Mouse (Mus musculus): Measurements from ENCODE around the gene Antxr1. TPM values are rescaled to one million over a fixed set of nuclear protein-coding genes. Genes with fewer than 3 reads are reported as not detected.

The Antxr1 gene
- polyA plus RNA-seq, 1 experiment from 2014 or later, result 3.6 TPM

- H3K9me3 ChIP-seq (replicated peaks), result no peaks in the 10 kb centered on the region
- no peak overlapping the region for H3K4me3 ChIP-seq
- H3K36me3 ChIP-seq, result peaks cover 40% of the 10 kb centered on the region
- DNase-seq (ENCODE audit: low spot score), result no peak
- 78% methylated on average over 8 of the region's 8 CpGs for WGBS
- no peak overlapping the region for H3K27ac ChIP-seq (replicated peaks)
- peaks cover 12% of the 10 kb centered on the region for H3K4me1 ChIP-seq
- H3K27me3 ChIP-seq (ENCODE audit: low read depth, poor library complexity, severe bottlenecking), result no peaks in the 10 kb centered on the region; the same call in 1 of the 2 replicates
Measured at GRCm38 (mm10) chr6:87282346-87282781, 53.3 kb downstream of the Antxr1 start.

DNA sequence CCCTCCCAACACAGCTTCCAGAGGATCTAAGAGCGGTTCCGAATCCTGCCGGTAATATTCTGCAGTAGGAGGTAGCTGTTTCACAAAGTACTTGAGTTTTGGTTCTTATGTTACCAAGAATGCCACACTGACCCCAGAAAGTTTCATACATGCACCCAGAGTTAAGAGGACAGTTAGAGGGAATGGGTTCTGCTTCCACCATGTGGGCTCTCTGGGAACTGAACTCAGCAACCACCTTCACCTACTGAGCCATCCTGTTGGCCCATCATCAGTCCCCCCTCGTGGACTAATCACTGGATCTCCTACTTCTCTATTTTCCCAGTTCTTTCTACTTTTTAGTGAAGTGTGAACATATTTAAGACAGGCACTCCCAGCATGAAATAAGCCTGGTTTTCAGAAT, 53.9 kb downstream of the Antxr1 start:
- Histone ChIP-seq H3K4me1 (peaks cover 18% of the 10 kb centered on the region), H3K9me3 (replicated peaks) (no peaks in the 10 kb centered on the region), H3K27me3 (ENCODE audit: low read depth, poor library complexity, severe bottlenecking) (no peaks in the 10 kb centered on the region; the same call in none of the 2 replicates), H3K4me3 (no peak overlapping the region), H3K27ac (replicated peaks) (no peak overlapping the region), H3K36me3 (peaks cover 37% of the 10 kb centered on the region)
- 92% methylated on average over 4 of the region's 4 CpGs for WGBS
- no peak for DNase-seq (ENCODE audit: low spot score)

- Histone ChIP-seq H3K27ac (replicated peaks) (no peak overlapping the region), H3K4me3 (no peak overlapping the region), H3K27me3 (ENCODE audit: low read depth, poor library complexity, severe bottlenecking) (no peaks in the 10 kb centered on the region; the same call in none of the 2 replicates), H3K4me1 (peaks cover 24% of the 10 kb centered on the region), H3K9me3 (replicated peaks) (peaks cover 8% of the 10 kb centered on the region; the same call in 1 of the 2 replicates), H3K36me3 (peaks cover 27% of the 10 kb centered on the region)
- WGBS, result 66% methylated on average over 5 of the region's 5 CpGs
- DNase-seq (ENCODE audit: low spot score), result no peak
Measured at GRCm38 (mm10) chr6:87278151-87278550, 57.5 kb downstream of the Antxr1 start.

- H3K9me3 ChIP-seq (replicated peaks), result peaks cover 8% of the 10 kb centered on the region; the same call in 1 of the 2 replicates
- DNase-seq (ENCODE audit: low spot score), result no peak
- no peak overlapping the region for H3K4me3 ChIP-seq
- peaks cover 24% of the 10 kb centered on the region for H3K4me1 ChIP-seq
- peak overlapping the region; percentile 66 for H3K27ac ChIP-seq (replicated peaks)
- H3K27me3 ChIP-seq (ENCODE audit: low read depth, poor library complexity, severe bottlenecking), result peaks cover 4% of the 10 kb centered on the region
- WGBS, result 56% methylated on average over 3 of the region's 3 CpGs
- H3K36me3 ChIP-seq, result peaks cover 25% of the 10 kb centered on the region
Measured at GRCm38 (mm10) chr6:87277527-87277926, 58.1 kb downstream of the Antxr1 start.

GRCm38 (mm10) chr6:87276941-87277340, 58.7 kb downstream of the Antxr1 start:
- peaks cover 7% of the 10 kb centered on the region for H3K27me3 ChIP-seq (ENCODE audit: low read depth, poor library complexity, severe bottlenecking)
- peaks cover 24% of the 10 kb centered on the region for H3K4me1 ChIP-seq
- H3K9me3 ChIP-seq (replicated peaks), result peaks cover 8% of the 10 kb centered on the region; the same call in 1 of the 2 replicates
- WGBS, result 87% methylated on average over 7 of the region's 7 CpGs
- peak overlapping the region; percentile 66 for H3K27ac ChIP-seq (replicated peaks)
- peaks cover 19% of the 10 kb centered on the region for H3K36me3 ChIP-seq
- DNase-seq (ENCODE audit: low spot score), result no peak
- no peak overlapping the region for H3K4me3 ChIP-seq

GRCm38 (mm10) chr6:87274779-87275178, 60.8 kb downstream of the Antxr1 start:
- peaks cover 7% of the 10 kb centered on the region for H3K27me3 ChIP-seq (ENCODE audit: low read depth, poor library complexity, severe bottlenecking)
- H3K4me1 ChIP-seq, result peaks cover 32% of the 10 kb centered on the region
- H3K4me3 ChIP-seq, result no peak overlapping the region
- H3K36me3 ChIP-seq, result peaks cover 14% of the 10 kb centered on the region
- WGBS, result 96% methylated on average over 5 of the region's 5 CpGs
- H3K9me3 ChIP-seq (replicated peaks), result peaks cover 8% of the 10 kb centered on the region; the same call in 1 of the 2 replicates
- DNase-seq (ENCODE audit: low spot score), result no peak
- H3K27ac ChIP-seq (replicated peaks), result no peak overlapping the region

DNA sequence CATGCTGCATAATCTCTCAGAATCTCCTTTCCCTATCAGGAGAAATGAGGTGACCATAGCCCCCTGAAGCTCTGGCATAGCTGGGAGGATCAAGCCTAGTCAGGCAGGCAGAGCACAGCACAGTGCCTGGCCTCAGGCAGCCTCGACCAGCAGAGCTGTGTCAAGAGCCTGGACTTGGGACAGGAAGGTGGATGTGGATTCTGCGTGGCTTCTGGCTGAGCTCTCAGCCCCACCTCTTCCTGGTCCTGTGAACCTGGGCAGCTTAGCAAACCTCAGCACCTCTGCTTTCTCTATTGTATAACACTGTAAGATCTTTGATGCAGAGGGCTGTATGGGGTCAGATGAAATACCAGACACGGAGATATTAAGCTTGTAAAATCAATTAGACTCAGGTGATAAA, 61.8 kb downstream of the Antxr1 start:
- peaks cover 17% of the 10 kb centered on the region for H3K36me3 ChIP-seq
- H3K27me3 ChIP-seq (ENCODE audit: low read depth, poor library complexity, severe bottlenecking), result peaks cover 7% of the 10 kb centered on the region; the same call in 1 of the 2 replicates
- peaks cover 32% of the 10 kb centered on the region for H3K4me1 ChIP-seq
- peaks cover 8% of the 10 kb centered on the region; the same call in 1 of the 2 replicates for H3K9me3 ChIP-seq (replicated peaks)
- no peak for DNase-seq (ENCODE audit: low spot score)
- 83% methylated on average over 3 of the region's 3 CpGs for WGBS
- no peak overlapping the region for H3K4me3 ChIP-seq
- H3K27ac ChIP-seq (replicated peaks), result no peak overlapping the region

DNA sequence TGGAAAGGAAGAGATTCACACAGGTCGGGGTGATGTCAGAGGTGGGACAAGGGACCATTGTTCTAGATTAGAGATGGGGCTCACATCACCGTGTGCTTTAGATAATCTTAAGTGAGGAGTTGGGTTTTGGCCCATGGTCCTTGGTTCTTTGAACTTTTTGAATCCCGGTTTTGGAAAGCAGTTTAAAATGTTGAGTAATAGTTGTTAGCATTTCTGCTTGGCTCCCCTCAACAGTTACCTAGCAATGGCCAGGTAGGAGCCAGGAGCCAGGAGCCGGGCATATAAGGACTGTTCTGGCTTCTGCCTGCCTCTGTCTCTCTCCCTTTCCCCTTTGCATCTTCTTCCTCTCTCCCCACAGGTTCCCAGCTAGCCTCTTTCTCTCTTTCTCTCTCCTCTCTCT, 62.5 kb downstream of the Antxr1 start:
- Histone ChIP-seq H3K4me1 (peaks cover 27% of the 10 kb centered on the region), H3K9me3 (replicated peaks) (peaks cover 8% of the 10 kb centered on the region; the same call in 1 of the 2 replicates), H3K36me3 (peaks cover 19% of the 10 kb centered on the region), H3K27ac (replicated peaks) (no peak overlapping the region), H3K4me3 (no peak overlapping the region), H3K27me3 (ENCODE audit: low read depth, poor library complexity, severe bottlenecking) (peaks cover 7% of the 10 kb centered on the region; the same call in 1 of the 2 replicates)
- no peak for DNase-seq (ENCODE audit: low spot score)
- 83% methylated on average over 4 of the region's 4 CpGs for WGBS

GRCm38 (mm10) chr6:87272202-87272601, 63.4 kb downstream of the Antxr1 start:
- 71% methylated on average over 2 of the region's 2 CpGs for WGBS
- no peak overlapping the region for H3K27ac ChIP-seq (replicated peaks)

GRCm38 (mm10) chr6:87270452-87270851, 65.2 kb downstream of the Antxr1 start:
- Histone ChIP-seq H3K27ac (replicated peaks) (no peak overlapping the region), H3K9me3 (replicated peaks) (peaks cover 8% of the 10 kb centered on the region; the same call in 1 of the 2 replicates), H3K4me1 (peaks cover 8% of the 10 kb centered on the region), H3K4me3 (no peak overlapping the region), H3K36me3 (peaks cover 17% of the 10 kb centered on the region), H3K27me3 (ENCODE audit: low read depth, poor library complexity, severe bottlenecking) (0 out of 2 replicates have a peak, but pooled peaks cover 7% of the 10 kb centered on the region)
- WGBS, result 47% methylated on average over 7 of the region's 7 CpGs
- no peak for DNase-seq (ENCODE audit: low spot score)

More at GRCm38 (mm10) chr6:87272202-87272601, 63.4 kb downstream of the Antxr1 start:
- H3K9me3 ChIP-seq (replicated peaks), result peaks cover 8% of the 10 kb centered on the region; the same call in 1 of the 2 replicates
- DNase-seq (ENCODE audit: low spot score), result no peak
- H3K4me1 ChIP-seq, result peaks cover 18% of the 10 kb centered on the region
- H3K27me3 ChIP-seq (ENCODE audit: low read depth, poor library complexity, severe bottlenecking), result peaks cover 7% of the 10 kb centered on the region; the same call in 1 of the 2 replicates
- peaks cover 19% of the 10 kb centered on the region for H3K36me3 ChIP-seq
- H3K4me3 ChIP-seq, result no peak overlapping the region

DNA sequence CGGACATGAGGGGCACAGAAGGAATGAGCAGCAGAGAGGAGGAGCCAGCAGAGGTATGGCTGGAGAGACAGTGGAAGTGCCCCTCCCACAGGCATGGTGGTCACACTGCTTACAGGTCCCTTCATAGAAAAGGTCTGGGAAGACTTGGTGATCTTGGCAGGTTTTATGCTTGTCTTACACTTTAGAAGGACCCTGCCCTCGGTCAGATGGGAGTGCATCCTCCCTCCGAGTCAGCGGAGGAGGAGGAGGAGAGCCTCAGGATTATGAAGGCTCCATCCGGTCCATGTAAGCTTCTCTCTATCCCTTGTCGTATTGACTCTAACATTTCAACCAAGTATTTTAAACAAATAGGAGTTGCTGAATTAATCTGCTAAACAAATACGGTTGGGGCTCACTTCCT, 65.7 kb downstream of the Antxr1 start:
- peaks cover 7% of the 10 kb centered on the region; the same call in 1 of the 2 replicates for H3K9me3 ChIP-seq (replicated peaks)
- H3K27me3 ChIP-seq (ENCODE audit: low read depth, poor library complexity, severe bottlenecking), result 0 out of 2 replicates have a peak, but pooled peaks cover 7% of the 10 kb centered on the region
- H3K27ac ChIP-seq (replicated peaks), result no peak overlapping the region
- H3K36me3 ChIP-seq, result peaks cover 13% of the 10 kb centered on the region
- WGBS, result 84% methylated on average over 7 of the region's 7 CpGs
- no peak overlapping the region for H3K4me3 ChIP-seq
- H3K4me1 ChIP-seq, result peaks cover 8% of the 10 kb centered on the region
- DNase-seq (ENCODE audit: low spot score), result no peak

DNA sequence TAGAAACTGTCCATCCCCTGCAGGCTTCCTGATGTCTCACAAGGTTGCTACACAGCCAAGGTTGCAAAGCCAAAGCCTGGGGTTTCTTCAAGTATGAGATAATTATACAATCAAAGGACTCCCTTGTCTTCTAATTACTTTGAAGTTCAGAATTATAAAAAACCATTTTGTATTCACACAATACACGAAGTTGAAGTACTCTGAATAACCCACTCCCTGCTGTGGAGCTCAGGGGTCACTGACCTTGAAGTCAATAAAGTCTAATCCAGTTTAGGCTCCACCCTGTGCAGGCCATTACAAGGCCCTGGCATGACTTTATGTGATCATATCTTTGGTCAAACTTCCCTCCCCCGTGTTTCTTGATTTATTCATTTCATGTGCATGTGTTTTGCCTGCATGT, 73.0 kb downstream of the Antxr1 start:
- 52% methylated on average over 2 of the region's 2 CpGs for WGBS
- no peak for DNase-seq (ENCODE audit: low spot score)

DNA sequence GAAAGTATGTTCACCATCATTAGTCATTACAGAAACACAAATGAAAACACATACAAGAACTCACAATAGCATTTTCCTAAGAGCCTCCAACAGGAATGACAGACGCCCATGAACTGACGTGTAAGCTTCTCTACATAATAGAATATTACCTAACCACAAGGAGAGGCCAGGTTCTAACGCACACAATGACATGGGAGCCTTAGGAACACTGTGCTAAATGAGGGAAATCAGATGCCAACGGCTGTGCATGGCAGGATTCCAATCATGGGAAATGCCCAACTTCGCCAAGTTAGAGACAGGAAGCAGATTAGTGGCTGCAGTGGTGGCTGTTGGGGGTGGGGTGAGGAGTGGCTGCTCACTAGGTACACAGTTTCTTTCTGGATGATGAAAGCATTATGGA, 76.6 kb downstream of the Antxr1 start:
- WGBS, result 74% methylated on average over 5 of the region's 5 CpGs
- H3K9me3 ChIP-seq (replicated peaks), result no peaks in the 10 kb centered on the region
- H3K27ac ChIP-seq (replicated peaks), result no peak overlapping the region
- no peaks in the 10 kb centered on the region for H3K36me3 ChIP-seq
- DNase-seq (ENCODE audit: low spot score), result no peak
- H3K27me3 ChIP-seq (ENCODE audit: low read depth, poor library complexity, severe bottlenecking), result no peaks in the 10 kb centered on the region; the same call in 1 of the 2 replicates
- peaks cover 36% of the 10 kb centered on the region for H3K4me1 ChIP-seq
- no peak overlapping the region for H3K4me3 ChIP-seq

More for the DNA sequence above, 73.0 kb downstream of the Antxr1 start:
- H3K9me3 ChIP-seq (replicated peaks), result no peaks in the 10 kb centered on the region
- H3K4me1 ChIP-seq, result peaks cover 21% of the 10 kb centered on the region
- H3K36me3 ChIP-seq, result no peaks in the 10 kb centered on the region
- H3K27ac ChIP-seq (replicated peaks), result no peak overlapping the region
- no peak overlapping the region for H3K4me3 ChIP-seq
- no peaks in the 10 kb centered on the region; the same call in 1 of the 2 replicates for H3K27me3 ChIP-seq (ENCODE audit: low read depth, poor library complexity, severe bottlenecking)
